Mouse (Mus musculus) limb, embryonic 11.5 days (tissue): Measurements from ENCODE around the gene Ltbp2. TPM values are rescaled to one million over a fixed set of nuclear protein-coding genes. Genes with fewer than 3 reads are reported as not detected.

Experiments used
- ATAC-seq: fragments of 200-750 bp; cut with Nextera tagmentation; 2 replicates; pipeline ENCODE4 v1.8.0; 2017; ENCODE audit warnings: low read depth; ENCODE audit not compliant: insufficient number of reproducible peaks, low FRiP score, low TSS enrichment
- DNase-seq: peaks from one replicate; pipeline ENCODE4 v3.0.0-alpha.2; 2015; ENCODE audit warnings: low spot score
- H3K27ac ChIP-seq: fragments of 300-500 bp; sonication (generic); replicated peaks from 2 replicates; pipeline ENCODE4 v1.5.1; 2014; ENCODE audit warnings: low read depth, mild to moderate bottlenecking, low read length
- H3K27me3 ChIP-seq: fragments of 300-500 bp; sonication (generic); 2 replicates; pipeline ENCODE4 v1.6.1; 2014; ENCODE audit warnings: mild to moderate bottlenecking, low read length, mixed read lengths; ENCODE audit not compliant: control insufficient read depth, insufficient read depth
- H3K36me3 ChIP-seq: fragments of 300-500 bp; sonication (generic); 2 replicates; pipeline ENCODE4 v1.6.1; 2014; ENCODE audit warnings: mild to moderate bottlenecking, low read length, moderate library complexity, mixed read lengths; ENCODE audit not compliant: control insufficient read depth, insufficient read depth
- H3K4me1 ChIP-seq: fragments of 300-500 bp; sonication (generic); 2 replicates; pipeline ENCODE4 v1.6.1; 2014; ENCODE audit warnings: low read length, mixed read lengths; ENCODE audit not compliant: control insufficient read depth, insufficient read depth
- H3K4me2 ChIP-seq: fragments of 300-500 bp; sonication (generic); 2 replicates; pipeline ENCODE4 v1.6.1; 2014; ENCODE audit warnings: low read depth, mild to moderate bottlenecking, moderate library complexity; ENCODE audit not compliant: severe bottlenecking
- H3K4me3 ChIP-seq: fragments of 300-500 bp; sonication (generic); 2 replicates; pipeline ENCODE4 v1.5.1; 2014; ENCODE audit warnings: low read depth, low read length
- H3K9ac ChIP-seq: fragments of 300-500 bp; sonication (generic); 2 replicates; pipeline ENCODE4 v1.6.1; 2014; ENCODE audit warnings: mild to moderate bottlenecking, low read length
- H3K9me3 ChIP-seq: fragments of 300-500 bp; sonication (generic); 2 replicates; pipeline ENCODE4 v1.6.1; 2016; ENCODE audit warnings: low read length; ENCODE audit not compliant: control insufficient read depth
- WGBS: fragments of 180-500 bp; shearing (Covaris S2); extraction: QIAGEN DNeasy Blood & Tissue Kit; methylation state at CpG from one replicate; pipeline ENCODE4 v1.1.7; 2014; 5-methylcytosine and 5-hydroxymethylcytosine counted together
- polyA plus RNA-seq: library from polyadenylated mRNA; unstranded; fragments of >200 nt; fragmentation: Nextera tagmentation; extraction: Ambion mirVana; gene quantifications from 2 replicates; pipeline ENCODE4 v1.2.1, GENCODE M21; 2014

Ltbp2 gene
- polyA plus RNA-seq, 1 experiment from 2014 or later: 0.23 TPM

DNA sequence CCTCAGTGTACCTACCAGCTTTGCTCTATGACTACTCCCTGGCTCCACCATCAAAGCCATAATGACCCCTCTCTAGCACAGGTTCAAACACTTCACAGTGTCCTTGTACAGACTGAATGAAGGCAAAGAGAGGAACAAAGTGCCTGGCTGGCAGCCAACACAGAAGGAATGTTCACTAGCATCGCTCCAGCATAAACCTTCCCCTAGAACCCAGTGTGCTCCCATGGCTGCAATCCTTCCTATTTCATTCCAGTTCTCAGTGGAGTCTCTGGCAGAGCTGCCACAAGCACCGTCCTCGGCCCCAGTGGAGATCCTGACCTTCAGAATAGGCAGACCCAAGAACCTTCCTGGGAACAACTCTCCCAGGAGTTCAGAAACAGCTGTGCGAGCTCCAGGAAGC is 75.9 kb downstream of the Ltbp2 start:
- H3K36me3 ChIP-seq: no peaks in the 10 kb centered on the region
- no peaks in the 10 kb centered on the region for H3K4me1 ChIP-seq
- ATAC-seq (no peak), DNase-seq (no peak)
- H3K4me2 ChIP-seq: no peak overlapping the region
- H3K9me3 ChIP-seq: no peaks in the 10 kb centered on the region
- H3K27ac ChIP-seq: no peak overlapping the region
- 83% methylated on average over 4 of the region's 4 CpGs for WGBS
- H3K9ac ChIP-seq: no peak overlapping the region
- H3K4me3 ChIP-seq: no peak overlapping the region
- no peaks in the 10 kb centered on the region for H3K27me3 ChIP-seq

DNA sequence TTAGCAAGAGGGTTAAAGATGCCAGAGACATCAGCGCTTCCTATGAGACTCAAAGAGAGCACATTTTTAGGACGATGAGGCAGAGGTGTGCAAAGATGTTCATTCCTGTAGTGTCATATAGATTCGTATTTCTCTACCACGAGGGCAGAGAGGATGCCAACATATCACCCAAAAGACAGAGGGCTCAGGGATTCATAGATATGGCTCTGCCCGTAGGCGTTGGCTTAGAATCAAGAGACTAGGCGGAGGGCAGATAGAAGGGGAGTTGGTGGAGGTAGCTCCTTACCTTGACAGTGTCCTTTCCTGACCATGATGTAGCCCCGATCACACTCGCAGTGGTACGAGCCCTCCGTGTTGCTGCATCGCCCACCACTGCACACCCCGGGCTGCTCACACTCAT is 77.2 kb downstream of the Ltbp2 start:
- Histone ChIP-seq H3K27me3 (no peaks in the 10 kb centered on the region), H3K4me2 (no peak overlapping the region), H3K4me3 (no peak overlapping the region), H3K4me1 (no peaks in the 10 kb centered on the region), H3K9me3 (no peaks in the 10 kb centered on the region), H3K36me3 (no peaks in the 10 kb centered on the region), H3K9ac (no peak overlapping the region), H3K27ac (no peak overlapping the region)
- DNase-seq (no peak), ATAC-seq (no peak)
- 94% methylated on average over 13 of the region's 13 CpGs for WGBS

DNA sequence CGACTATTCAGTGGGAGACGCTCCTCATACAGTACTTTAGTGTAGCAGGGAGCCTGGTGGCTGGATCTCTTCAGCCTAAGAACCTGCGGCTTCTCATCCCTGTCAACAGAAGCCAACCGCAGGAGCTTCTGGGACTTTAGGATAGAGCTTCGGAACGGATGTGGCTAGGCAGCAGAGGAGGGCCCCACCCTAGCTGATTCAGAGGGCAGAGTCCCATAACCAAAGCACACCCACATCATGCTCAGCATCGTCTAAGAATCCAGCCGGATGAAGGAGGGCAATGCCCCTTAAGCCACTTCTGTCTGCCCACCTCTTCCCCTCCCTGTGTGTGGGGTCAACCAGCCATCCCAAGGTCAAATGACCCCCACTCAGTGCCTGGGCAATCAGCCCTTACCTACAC is 81.7 kb downstream of the Ltbp2 start:
- H3K4me1 ChIP-seq: 0 out of 2 replicates have a peak, but pooled peaks cover 4% of the 10 kb centered on the region
- H3K27ac ChIP-seq: no peak overlapping the region
- H3K27me3 ChIP-seq: no peaks in the 10 kb centered on the region
- no peaks in the 10 kb centered on the region for H3K36me3 ChIP-seq
- H3K9me3 ChIP-seq: no peaks in the 10 kb centered on the region
- ATAC-seq: no peak
- H3K9ac ChIP-seq: no peak overlapping the region
- no peak overlapping the region for H3K4me2 ChIP-seq
- no peak for DNase-seq
- no peak overlapping the region for H3K4me3 ChIP-seq
- WGBS: 86% methylated on average over 8 of the region's 8 CpGs

DNA sequence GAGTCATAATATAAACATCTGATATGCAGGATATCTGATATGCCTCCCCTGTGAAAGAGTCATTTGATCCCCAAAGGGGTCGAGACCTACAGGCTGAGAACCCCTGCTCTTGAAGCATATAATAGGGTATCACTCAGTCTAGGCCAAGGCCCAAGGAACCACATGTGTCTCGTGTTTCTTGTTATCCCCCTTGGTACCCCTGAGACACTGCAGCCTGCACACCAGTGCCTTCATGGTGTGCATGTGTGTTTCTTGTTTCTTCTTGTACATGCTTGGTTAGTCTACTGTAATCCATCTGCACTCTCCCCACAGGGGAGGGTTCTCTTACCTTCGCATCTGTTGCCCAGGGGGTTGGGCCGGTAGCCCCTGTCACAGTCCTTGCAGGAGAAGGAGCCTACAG is 83.7 kb downstream of the Ltbp2 start:
- no peak for ATAC-seq
- 0 out of 2 replicates have a peak, but pooled peaks cover 4% of the 10 kb centered on the region for H3K4me1 ChIP-seq
- whole genome bisulfite sequencing: 83% methylated on average over 4 of the region's 4 CpGs
- H3K27me3 ChIP-seq: no peaks in the 10 kb centered on the region
- no peaks in the 10 kb centered on the region for H3K36me3 ChIP-seq
- no peaks in the 10 kb centered on the region for H3K9me3 ChIP-seq
- no peak overlapping the region for H3K4me2 ChIP-seq
- DNase-seq: no peak
- H3K9ac ChIP-seq: no peak overlapping the region
- no peak overlapping the region for H3K27ac ChIP-seq
- no peak overlapping the region for H3K4me3 ChIP-seq

DNA sequence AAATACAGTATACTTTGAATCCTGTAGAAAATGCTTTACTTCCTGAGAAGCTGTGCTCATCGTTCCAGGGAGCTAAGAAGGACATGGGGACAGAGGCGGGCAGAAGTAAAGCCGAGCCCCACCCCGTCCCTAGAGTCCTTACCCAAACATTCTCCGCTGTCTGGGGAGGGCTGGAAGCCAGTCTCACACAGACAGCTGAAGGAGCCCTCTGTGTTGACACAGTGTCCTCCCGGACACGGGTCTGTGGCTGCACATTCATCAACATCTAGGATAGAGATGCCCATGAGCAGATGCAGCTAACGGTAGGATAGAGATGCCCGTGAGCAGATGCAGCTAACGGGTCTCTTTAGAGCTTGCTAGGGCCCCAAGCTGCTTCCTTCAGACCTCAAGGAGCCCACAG is 85.5 kb downstream of the Ltbp2 start:
- 70% methylated on average over 10 of the region's 10 CpGs for WGBS
- DNase-seq (no peak), ATAC-seq (no peak)
- Histone ChIP-seq H3K9me3 (no peaks in the 10 kb centered on the region), H3K9ac (no peak overlapping the region), H3K27me3 (no peaks in the 10 kb centered on the region), H3K4me3 (no peak overlapping the region), H3K4me2 (no peak overlapping the region), H3K4me1 (0 out of 2 replicates have a peak, but pooled peaks cover 4% of the 10 kb centered on the region), H3K36me3 (no peaks in the 10 kb centered on the region), H3K27ac (no peak overlapping the region)

DNA sequence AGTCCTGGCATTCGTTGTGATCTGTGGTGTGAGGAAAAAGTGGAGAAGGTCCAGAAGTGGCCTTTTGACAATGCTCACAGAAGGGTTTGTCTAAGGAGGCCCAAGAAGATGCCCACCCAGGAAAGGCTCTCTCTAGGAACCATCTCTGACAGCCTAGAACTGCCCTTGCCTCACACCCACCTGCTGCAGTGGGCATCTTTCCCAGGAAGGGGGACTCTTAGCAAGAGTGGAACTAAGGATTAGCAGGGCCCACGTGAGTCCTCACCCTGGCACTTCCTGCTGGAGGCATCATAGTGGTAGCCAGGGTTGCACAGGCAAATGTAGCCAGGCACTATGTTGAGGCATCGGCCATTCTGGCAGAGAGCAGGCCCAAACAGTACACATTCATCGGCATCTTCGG is 90.2 kb downstream of the Ltbp2 start:
- peaks cover 7% of the 10 kb centered on the region; the same call in 1 of the 2 replicates for H3K4me1 ChIP-seq
- H3K9me3 ChIP-seq: no peaks in the 10 kb centered on the region
- no peak overlapping the region for H3K4me2 ChIP-seq
- no peak overlapping the region for H3K27ac ChIP-seq
- ATAC-seq (no peak), DNase-seq (no peak)
- H3K4me3 ChIP-seq: no peak overlapping the region
- no peak overlapping the region for H3K9ac ChIP-seq
- no peaks in the 10 kb centered on the region for H3K36me3 ChIP-seq
- 77% methylated on average over 5 of the region's 5 CpGs for WGBS
- H3K27me3 ChIP-seq: no peaks in the 10 kb centered on the region

DNA sequence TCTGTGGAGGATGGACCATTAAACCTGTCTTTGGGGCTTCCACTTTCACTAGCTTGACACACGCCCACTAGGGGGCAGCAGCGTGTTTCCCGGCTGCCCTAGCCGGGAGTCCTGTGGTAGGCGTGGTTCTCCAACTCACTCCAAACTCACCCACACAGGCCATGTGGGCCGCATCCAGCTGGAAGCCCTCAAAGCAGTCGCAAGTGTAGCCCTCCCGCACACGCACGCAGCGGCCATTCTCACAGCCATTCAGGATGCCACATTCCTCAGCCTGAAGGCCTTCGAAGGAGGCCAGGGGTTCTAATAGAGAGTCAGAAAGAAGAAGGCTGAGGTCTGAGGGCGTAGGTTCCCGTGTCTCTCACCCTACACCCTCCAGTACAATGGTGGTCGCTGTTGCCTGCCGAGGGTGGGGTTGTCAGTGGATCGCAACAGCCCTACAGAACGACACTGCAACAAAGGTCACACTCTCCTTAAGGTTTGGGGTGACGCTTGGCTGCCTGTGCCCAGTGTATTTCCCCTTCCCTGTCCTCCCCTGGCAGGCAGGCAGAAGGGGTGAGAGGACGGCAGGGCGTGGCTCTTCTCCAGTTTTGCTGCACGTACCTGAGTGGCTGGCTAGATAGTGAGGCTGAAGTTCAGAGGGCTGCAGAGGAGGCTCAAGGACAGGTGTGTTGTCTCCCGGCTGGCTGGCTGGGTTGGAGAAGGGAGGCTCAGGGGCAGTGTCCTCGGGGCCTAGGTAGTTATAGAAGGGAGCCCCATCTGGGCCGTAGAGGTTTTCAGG is 91.5 kb downstream of the Ltbp2 start:
- no peaks in the 10 kb centered on the region for H3K9me3 ChIP-seq
- no peaks in the 10 kb centered on the region for H3K27me3 ChIP-seq
- peaks cover 5% of the 10 kb centered on the region; the same call in 1 of the 2 replicates for H3K4me1 ChIP-seq
- no peaks in the 10 kb centered on the region for H3K36me3 ChIP-seq
- H3K4me3 ChIP-seq: no peak overlapping the region
- no peak overlapping the region for H3K27ac ChIP-seq
- ATAC-seq (peak; percentile 73), DNase-seq (peak; percentile 95)
- 0 out of 2 replicates have a peak overlapping the region, but pooled peaks have one; percentile 25 for H3K4me2 ChIP-seq
- 35% methylated on average over 25 of the region's 25 CpGs for WGBS
- H3K9ac ChIP-seq: 0 out of 2 replicates have a peak overlapping the region, but pooled peaks have one; percentile 14

DNA sequence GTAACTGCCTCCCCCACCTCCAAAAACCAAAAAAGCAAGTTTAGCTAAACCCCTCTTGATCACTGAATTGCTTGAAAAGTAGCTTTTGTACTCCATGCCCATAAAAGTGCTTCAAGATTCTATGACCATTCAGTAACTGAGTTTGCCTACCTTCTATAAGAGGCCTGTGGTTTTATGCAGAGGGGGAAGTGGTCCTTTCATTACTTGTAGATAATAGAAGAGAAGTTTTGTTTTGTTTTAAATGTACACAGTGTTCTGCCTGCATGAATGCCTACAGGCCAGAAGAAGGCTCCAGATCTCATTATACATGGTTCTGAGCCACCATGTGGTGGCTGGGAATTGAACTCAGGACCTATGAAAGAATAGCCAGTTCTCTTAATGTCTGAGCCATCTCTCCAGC is 100.1 kb downstream of the Ltbp2 start:
- no peak for ATAC-seq

More for the DNA sequence above, 100.1 kb downstream of the Ltbp2 start:
- no peaks in the 10 kb centered on the region for H3K36me3 ChIP-seq
- H3K27ac ChIP-seq: no peak overlapping the region
- no peaks in the 10 kb centered on the region for H3K27me3 ChIP-seq
- no peak overlapping the region for H3K4me2 ChIP-seq
- H3K4me1 ChIP-seq: no peaks in the 10 kb centered on the region; the same call in 1 of the 2 replicates
- H3K4me3 ChIP-seq: no peak overlapping the region
- no peaks in the 10 kb centered on the region for H3K9me3 ChIP-seq
- H3K9ac ChIP-seq: no peak overlapping the region
- DNase-seq: no peak
